31 mouse cellular contexts compared by ENCODE assay signal in the genomic region with DNA sequence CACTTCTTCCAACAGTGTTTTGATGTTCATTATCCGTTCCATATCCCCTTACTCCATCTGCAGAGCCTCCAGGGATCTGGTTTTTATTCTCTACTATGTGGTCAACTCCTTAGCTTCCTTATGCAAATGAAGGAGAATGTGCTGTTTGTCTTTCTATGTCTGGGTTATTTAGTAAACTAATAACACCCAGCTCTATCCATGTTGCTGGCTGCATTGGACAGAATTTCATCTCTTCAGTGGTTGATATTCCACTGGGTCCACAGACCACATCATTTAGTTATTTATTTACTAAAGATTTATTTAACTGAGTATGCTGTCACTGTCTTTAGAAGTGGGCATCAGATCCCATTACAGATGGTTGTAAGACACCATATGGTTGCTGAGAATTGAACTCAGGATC.
"Had no signal": no experiment of that assay in that cellular context is flagged by ENCODE, and none has a peak within 500 bp of the region (broad histone marks: within the 10 kb centered on the region; RNA-seq: fewer than 3 reads in every experiment).

No protein-coding gene starts in this region.

- H3K9me3 ChIP-seq: limb, embryonic 10.5 days; limb, embryonic 12.5 days; limb, embryonic 13.5 days; limb, embryonic 15.5 days; liver, embryonic 12.5 days; liver, embryonic 13.5 days; liver, embryonic 15.5 days; lung, embryonic 15.5 days; midbrain, embryonic 12.5 days; midbrain, embryonic 13.5 days; midbrain, embryonic 15.5 days; neural tube, embryonic 12.5 days; neural tube, embryonic 13.5 days had no signal

- DNase-seq: left cerebral cortex, postnatal 4 days; liver; liver, embryonic 13.5 days; liver, postnatal 0 days; lung, adult 18-20 months; lung, adult 2 months; lung, embryonic 14.5 days; lung, postnatal 10 days; lung, postnatal 14 days; lung, postnatal 36 days; lung, postnatal 4 days; midbrain, embryonic 14.5 days had no signal

- H3K4me2 ChIP-seq: limb, embryonic 12.5 days; limb, embryonic 13.5 days; limb, embryonic 15.5 days; liver, embryonic 11.5 days; liver, embryonic 12.5 days; liver, embryonic 13.5 days; liver, embryonic 15.5 days; lung, embryonic 14.5 days; lung, embryonic 15.5 days; midbrain, embryonic 12.5 days; midbrain, embryonic 13.5 days; midbrain, embryonic 15.5 days; neural tube, embryonic 12.5 days; neural tube, embryonic 13.5 days had no signal

- H3K27ac ChIP-seq: limb, embryonic 10.5 days; limb, embryonic 12.5 days; limb, embryonic 13.5 days; limb, embryonic 15.5 days; liver, embryonic 12.5 days; liver, embryonic 13.5 days; liver, embryonic 14.5 days; liver, embryonic 15.5 days; lung, embryonic 15.5 days; macrophage; midbrain, embryonic 10.5 days; midbrain, embryonic 12.5 days; midbrain, embryonic 13.5 days; midbrain, embryonic 15.5 days; neural tube, embryonic 12.5 days; neural tube, embryonic 13.5 days had no signal

- H3K4me1 ChIP-seq: limb, embryonic 12.5 days; limb, embryonic 13.5 days; limb, embryonic 15.5 days; liver, embryonic 12.5 days; liver, embryonic 13.5 days; liver, embryonic 15.5 days; lung, embryonic 15.5 days; midbrain, embryonic 10.5 days; midbrain, embryonic 12.5 days; midbrain, embryonic 13.5 days; midbrain, embryonic 15.5 days; neural tube, embryonic 12.5 days had no signal

- H3K4me3 ChIP-seq: limb, embryonic 10.5 days; limb, embryonic 12.5 days; limb, embryonic 13.5 days; limb, embryonic 15.5 days; liver, embryonic 12.5 days; liver, embryonic 13.5 days; liver, embryonic 15.5 days; lung, embryonic 15.5 days; megakaryocyte, embryonic 14.5 days; midbrain, embryonic 10.5 days; midbrain, embryonic 12.5 days; midbrain, embryonic 13.5 days; midbrain, embryonic 15.5 days; myocyte; neural tube, embryonic 12.5 days; neural tube, embryonic 13.5 days had no signal

- H3K9ac ChIP-seq: limb, embryonic 12.5 days; limb, embryonic 13.5 days; limb, embryonic 15.5 days; liver, embryonic 12.5 days; liver, embryonic 13.5 days; liver, embryonic 14.5 days; liver, embryonic 15.5 days; liver, postnatal 0 days; lung, embryonic 14.5 days; lung, embryonic 15.5 days; midbrain, embryonic 12.5 days; midbrain, embryonic 13.5 days; midbrain, embryonic 15.5 days; neural tube, embryonic 12.5 days; neural tube, embryonic 13.5 days had no signal

- H3K36me3 ChIP-seq: limb, embryonic 10.5 days; limb, embryonic 12.5 days; limb, embryonic 13.5 days; limb, embryonic 15.5 days; liver, embryonic 12.5 days; liver, embryonic 13.5 days; liver, embryonic 15.5 days; lung, embryonic 15.5 days; midbrain, embryonic 10.5 days; midbrain, embryonic 12.5 days; midbrain, embryonic 13.5 days; midbrain, embryonic 15.5 days; neural tube, embryonic 12.5 days; neural tube, embryonic 13.5 days had no signal

- H3K27me3 ChIP-seq: limb, embryonic 12.5 days; limb, embryonic 13.5 days; limb, embryonic 15.5 days; liver, embryonic 13.5 days; lung, embryonic 15.5 days; midbrain, embryonic 12.5 days; midbrain, embryonic 13.5 days; midbrain, embryonic 15.5 days; neural tube, embryonic 12.5 days; neural tube, embryonic 13.5 days had no signal

- ATAC-seq: liver, embryonic 12.5 days; liver, postnatal 0 days; lung, postnatal 0 days; midbrain, embryonic 13.5 days; midbrain, embryonic 15.5 days had no signal
